Mouse (Mus musculus): ENCODE measurements around the gene Megf6. TPM values are rescaled to one million over a fixed set of nuclear protein-coding genes. Genes with fewer than 3 reads are reported as not detected.

Megf6 gene
- polyA plus RNA-seq, 1 experiment: 27.3 TPM

Other genes with a start within 250 kb of the Megf6 start
- 24.5 and 28.6 TPM in 2 replicates for gene A430005L14Rik, start 213.5 kb upstream of the Megf6 start, polyA plus RNA-seq (2012; rRNA removed)
- gene Dffb, start 195.6 kb upstream of the Megf6 start, polyA plus RNA-seq (2012; rRNA removed): 11.7 and 14.7 TPM in 2 replicates
- 16.5 and 19.6 TPM in 2 replicates for gene Cep104, start 195.5 kb upstream of the Megf6 start, polyA plus RNA-seq (2012; rRNA removed)
- 38.6 and 47.0 TPM in 2 replicates for gene Lrrc47, start 159.0 kb upstream of the Megf6 start, polyA plus RNA-seq (2012; rRNA removed)
- gene Smim1, start 144.5 kb upstream of the Megf6 start, polyA plus RNA-seq (2012; rRNA removed): 338 and 347 TPM in 2 replicates
- 0.16 and 0.23 TPM in 2 replicates for gene Ccdc27, start 128.1 kb upstream of the Megf6 start, polyA plus RNA-seq (2012; rRNA removed)
- gene Trp73, start 30.5 kb upstream of the Megf6 start, polyA plus RNA-seq (2012; rRNA removed): 0.82 and 0.96 TPM in 2 replicates
- 14.4 and 18.0 TPM in 2 replicates for gene Wrap73, start 28.4 kb upstream of the Megf6 start, polyA plus RNA-seq (2012; rRNA removed)
- 139 and 174 TPM in 2 replicates for gene Tprgl, start 10.1 kb upstream of the Megf6 start, polyA plus RNA-seq (2012; rRNA removed)
- gene Arhgef16, start 130.9 kb downstream of the Megf6 start, polyA plus RNA-seq (2012; rRNA removed): 24.0 and 33.3 TPM in 2 replicates
- gene B230104I21Rik, start 165.4 kb downstream of the Megf6 start, polyA plus RNA-seq (2012; rRNA removed): not detected in 2 replicates